In the genomic region with DNA sequence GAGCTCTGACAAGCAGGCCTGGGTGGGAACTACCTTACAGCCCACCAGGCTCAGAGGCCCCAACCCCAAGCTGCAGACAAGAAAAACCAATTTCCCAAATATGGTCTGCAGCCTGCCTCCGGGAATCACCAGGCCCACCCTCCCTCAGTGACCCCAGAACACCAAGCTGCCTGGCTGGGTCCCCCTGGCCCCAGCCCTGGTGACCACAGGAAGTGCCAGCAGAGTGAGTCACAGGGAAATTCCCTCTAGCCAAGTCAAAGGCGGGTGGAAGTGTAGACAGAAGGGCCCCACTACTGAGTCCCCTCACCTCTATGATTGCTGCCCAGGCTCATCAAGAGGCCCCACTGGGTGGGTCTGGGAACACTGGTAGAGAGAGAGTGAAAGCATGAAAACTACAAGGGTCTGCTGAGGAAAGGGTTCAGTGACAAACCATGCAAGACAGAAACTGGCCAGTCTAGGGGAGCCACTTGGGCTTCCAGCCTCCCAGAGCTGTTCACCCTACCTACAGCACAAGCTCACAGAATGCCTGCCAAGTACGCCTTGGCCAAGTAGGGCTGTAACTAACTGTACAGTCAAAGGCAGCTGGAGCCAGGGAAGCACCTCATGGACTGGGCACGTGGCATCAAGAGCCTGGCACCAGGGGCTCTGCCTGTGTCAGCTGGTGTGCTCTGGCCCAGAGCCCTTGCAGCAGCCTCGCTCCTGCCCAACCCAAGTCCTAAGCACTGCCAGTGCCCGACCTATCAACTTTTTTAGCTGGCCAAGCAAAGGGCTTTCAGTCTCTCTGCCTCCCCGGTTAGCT, we compare ENCODE assay signal across 9 mouse cellular contexts. TPM values are rescaled to one million over a fixed set of nuclear protein-coding genes. Genes with fewer than 3 reads are reported as not detected.
DNase-seq lines count a peak whose midpoint lies in the region; ATAC-seq lines count a peak whose summit lies in the region.
"Had no signal": no experiment of that assay in that cellular context is flagged by ENCODE, and none has a peak within 500 bp of the region (broad histone marks: within the 10 kb centered on the region; RNA-seq: fewer than 3 reads in every experiment).

No protein-coding gene starts in this region.

- H3K27ac ChIP-seq in embryonic facial prominence, embryonic 10.5 days (replicated peaks): peak overlapping the region; percentile 73
- peak overlapping the region; percentile 76 for H3K27ac ChIP-seq in limb, embryonic 13.5 days
- no peak overlapping the region for H3K27ac ChIP-seq in neural tube, embryonic 14.5 days (ENCODE audit: low read depth, low read length)

- DNase-seq in layer of hippocampus, adult 11-12 months (ENCODE audit: low spot score): peak; percentile 87
- DNase-seq in layer of hippocampus, adult 9-10 months (ENCODE audit: low spot score): no peak
- DNase-seq in embryonic facial prominence, embryonic 10.5 days (ENCODE audit: low spot score): peak; percentile 64
- peak; percentile 80 for DNase-seq in heart, adult 8-10 months (ENCODE audit: low spot score)
- peak; percentile 93 to 96 for DNase-seq in kidney, adult 8-10 months
- DNase-seq in yolk sac, embryonic 10.5 days (ENCODE audit: low spot score): no peak

- peak; percentile 48; the same call in 1 of the 2 replicates for ATAC-seq in limb, embryonic 13.5 days (ENCODE audit: low FRiP score, low read depth)
- peak; percentile 66 for ATAC-seq in neural tube, embryonic 14.5 days (ENCODE audit: low read depth)

- peak overlapping the region; percentile 23 for H3K4me2 ChIP-seq in limb, embryonic 13.5 days (replicated peaks)
- H3K4me2 ChIP-seq in neural tube, embryonic 14.5 days (ENCODE audit: low read depth, low read length): no peak overlapping the region

- H3K36me3 ChIP-seq in embryonic facial prominence, embryonic 10.5 days (replicated peaks): peaks cover 12% of the 10 kb centered on the region
- H3K36me3 ChIP-seq in limb, embryonic 13.5 days: 0 out of 2 replicates have a peak, but pooled peaks cover 1% of the 10 kb centered on the region
- H3K36me3 ChIP-seq in neural tube, embryonic 14.5 days (ENCODE audit: control insufficient read depth, insufficient read depth, low read length): no peaks in the 10 kb centered on the region

- H3K9me3 ChIP-seq in embryonic facial prominence, embryonic 10.5 days: no peaks in the 10 kb centered on the region
- no peaks in the 10 kb centered on the region for H3K9me3 ChIP-seq in limb, embryonic 13.5 days
- H3K9me3 ChIP-seq in neural tube, embryonic 14.5 days (ENCODE audit: control insufficient read depth, low read length): no peaks in the 10 kb centered on the region

- H3K4me1 ChIP-seq in embryonic facial prominence, embryonic 10.5 days: peaks cover 62% of the 10 kb centered on the region
- H3K4me1 ChIP-seq in limb, embryonic 13.5 days: peaks cover 58% of the 10 kb centered on the region
- peaks cover 26% of the 10 kb centered on the region for H3K4me1 ChIP-seq in neural tube, embryonic 14.5 days (ENCODE audit: control insufficient read depth, insufficient read depth, low read length)

- WGBS in embryonic facial prominence, embryonic 10.5 days: 65% methylated on average over 7 of the region's 7 CpGs
- 64% methylated on average over 7 of the region's 7 CpGs for WGBS in limb, embryonic 13.5 days
- WGBS in neural tube, embryonic 14.5 days: 62% methylated on average over 7 of the region's 7 CpGs

- H3K4me3 ChIP-seq in embryonic facial prominence, embryonic 10.5 days: peak overlapping the region; percentile 4; the same call in 1 of the 2 replicates
- no peak overlapping the region for H3K4me3 ChIP-seq in limb, embryonic 13.5 days
- no peak overlapping the region for H3K4me3 ChIP-seq in neural tube, embryonic 14.5 days (ENCODE audit: low read depth, low read length)

- H3K27me3 ChIP-seq in embryonic facial prominence, embryonic 10.5 days (replicated peaks; ENCODE audit: low read depth, poor library complexity, severe bottlenecking): no peaks in the 10 kb centered on the region
- H3K27me3 ChIP-seq in limb, embryonic 13.5 days: no peaks in the 10 kb centered on the region
- H3K27me3 ChIP-seq in neural tube, embryonic 14.5 days (ENCODE audit: control insufficient read depth, insufficient read depth, low read length): no peaks in the 10 kb centered on the region

- H3K9ac ChIP-seq in limb, embryonic 13.5 days: peak overlapping the region; percentile 31; the same call in 1 of the 2 replicates
- H3K9ac ChIP-seq in neural tube, embryonic 14.5 days (replicated peaks; ENCODE audit: low read depth, low read length): no peak overlapping the region

RNA-seq across cellular contexts. Expression of gene Bcar1, which starts 17.3 kb away (rescaled TPM):
- polyA plus RNA-seq in embryonic facial prominence, embryonic 10.5 days (2016; fragmentation: Nextera tagmentation; extraction: Ambion mirVana): 61.1 and 62.4 TPM in 2 replicates
- 10 to 100 TPM; 18.5 to 21.8 (median 19.5) TPM for total RNA-seq in heart, adult 8-10 months (2022)
- 41.7 and 41.8 TPM in 2 replicates for polyA plus RNA-seq in limb, embryonic 13.5 days (2015; fragmentation: Nextera tagmentation; extraction: Ambion mirVana)
- 47.6 and 56.4 TPM in 2 replicates for polyA plus RNA-seq in neural tube, embryonic 14.5 days (2014; fragmentation: Nextera tagmentation; extraction: Ambion mirVana)

RNA-seq across cellular contexts. Expression of gene Ctrb1, which starts 35.5 kb away (rescaled TPM):
- not detected in 2 replicates for polyA plus RNA-seq in embryonic facial prominence, embryonic 10.5 days (2016; fragmentation: Nextera tagmentation; extraction: Ambion mirVana)
- total RNA-seq in heart, adult 8-10 months (2022): not detected
- polyA plus RNA-seq in limb, embryonic 13.5 days (2015; fragmentation: Nextera tagmentation; extraction: Ambion mirVana): 0.89 and 3.1 TPM in 2 replicates
- polyA plus RNA-seq in neural tube, embryonic 14.5 days (2014; fragmentation: Nextera tagmentation; extraction: Ambion mirVana): not detected in 2 replicates
- total RNA-seq: layer of hippocampus, postnatal 25 days had no signal

Comparison
In these comparisons a context has a peak if more than half of its experiments do, and no peak if none do; other contexts are left out.
1. DNase-seq: peak in layer of hippocampus, adult 11-12 months (single experiment), embryonic facial prominence, embryonic 10.5 days (single experiment), heart, adult 8-10 months (single experiment) and kidney, adult 8-10 months (2 of 2); none in layer of hippocampus, adult 9-10 months (single experiment) and yolk sac, embryonic 10.5 days (single experiment).